Mouse (Mus musculus): ENCODE data around the gene Nfix.

Gene Nfix

GRCm38 (mm10) chr8:84711933-84712758 lies 88.0 kb downstream of the Nfix start:
- no peak for DNase-seq

- no peak for DNase-seq
Measured at GRCm38 (mm10) chr8:84711312-84711711, 88.8 kb downstream of the Nfix start.

- DNase-seq: no peak
Measured at GRCm38 (mm10) chr8:84709931-84710330, 90.2 kb downstream of the Nfix start.

- DNase-seq: peak; percentile 80 to 81
Measured at GRCm38 (mm10) chr8:84708774-84709475, 91.2 kb downstream of the Nfix start.

GRCm38 (mm10) chr8:84708071-84708541 lies 92.0 kb downstream of the Nfix start:
- no peak for DNase-seq

- DNase-seq: peak; percentile 38 to 68
Measured at GRCm38 (mm10) chr8:84707267-84707883, 92.8 kb downstream of the Nfix start.

GRCm38 (mm10) chr8:84706610-84707266 lies 93.4 kb downstream of the Nfix start:
- DNase-seq: peak; percentile 12 to 30

- no peak for DNase-seq
Measured at GRCm38 (mm10) chr8:84705960-84706359, 94.2 kb downstream of the Nfix start.

- peak; percentile 25 to 49 for DNase-seq
Measured at GRCm38 (mm10) chr8:84704867-84705831, 95.0 kb downstream of the Nfix start.

GRCm38 (mm10) chr8:84704356-84704755 lies 95.8 kb downstream of the Nfix start:
- DNase-seq: peak; percentile 85 to 88

GRCm38 (mm10) chr8:84703466-84704249 lies 96.5 kb downstream of the Nfix start:
- DNase-seq: peak; percentile 56 to 65

GRCm38 (mm10) chr8:84702963-84703465 lies 97.1 kb downstream of the Nfix start:
- no peak for DNase-seq

- DNase-seq: peak in 1 of 2 experiments; percentile 21
Measured at GRCm38 (mm10) chr8:84702561-84702960, 97.6 kb downstream of the Nfix start.

GRCm38 (mm10) chr8:84700941-84701911 lies 98.9 kb downstream of the Nfix start, which contains the start of gene Lyl1:
Gene Lyl1 (plus strand): TSS chr8:84701457.
- peak; percentile 45 to 55 for DNase-seq

- DNase-seq: peak in 1 of 2 experiments; percentile 27
Measured at GRCm38 (mm10) chr8:84700526-84700925, 99.6 kb downstream of the Nfix start.

GRCm38 (mm10) chr8:84699861-84700322 lies 100.3 kb downstream of the Nfix start:
- DNase-seq: peak; percentile 72 to 78

GRCm38 (mm10) chr8:84698929-84699401 lies 101.2 kb downstream of the Nfix start:
- peak in 1 of 2 experiments; percentile 24 for DNase-seq

GRCm38 (mm10) chr8:84698288-84698687 lies 101.9 kb downstream of the Nfix start:
- DNase-seq: no peak
